Mouse (Mus musculus) CH12.LX (cell line): Measurements from ENCODE around the gene Fgf11.

Experiments
- CTCF ChIP-seq, 2 experiments: IDR thresholded peaks in 1 of 2; conservative IDR thresholded peaks in 1 of 2; 2 replicates each; pipeline ENCODE4 v1.5.1; 2011 to 2012; ENCODE audit warnings: low read depth in 2 of 2, low read length in 2 of 2, improper control_type of control experiment in 1 of 2, inconsistent platforms in 1 of 2, mild to moderate bottlenecking in 1 of 2, moderate library complexity in 1 of 2
- IRF4 ChIP-seq: IDR thresholded peaks from 2 replicates; pipeline ENCODE4 v1.6.1; 2014; ENCODE audit warnings: low read depth, mild to moderate bottlenecking, inconsistent platforms, low read length, improper control_type of control experiment
- MAZ ChIP-seq: IDR thresholded peaks from 2 replicates; pipeline ENCODE4 v1.6.1; 2012; ENCODE audit warnings: low read depth, mild to moderate bottlenecking, inconsistent platforms, low read length, improper control_type of control experiment, moderate library complexity
- PAX5 ChIP-seq: IDR thresholded peaks from 2 replicates; pipeline ENCODE4 v1.6.1; 2012; ENCODE audit warnings: low read length, inconsistent platforms, mixed read lengths
- POLR2A ChIP-seq: IDR thresholded peaks from 2 replicates; pipeline ENCODE4 v1.6.1; 2011; ENCODE audit warnings: low read depth, mild to moderate bottlenecking, improper control_type of control experiment, low read length
- POLR2AphosphoS2 ChIP-seq: IDR thresholded peaks from 2 replicates; pipeline ENCODE4 v1.6.1; 2011; ENCODE audit warnings: low read depth, low read length, improper control_type of control experiment
- TCF12 ChIP-seq: IDR thresholded peaks from 2 replicates; pipeline ENCODE4 v1.6.1; 2014; ENCODE audit warnings: low read depth, mild to moderate bottlenecking, inconsistent platforms, low read length, improper control_type of control experiment
- ZNF384 ChIP-seq: IDR thresholded peaks from 2 replicates; pipeline ENCODE4 v1.6.1; 2012; ENCODE audit warnings: low read depth, low read length, improper control_type of control experiment, inconsistent platforms

DNA sequence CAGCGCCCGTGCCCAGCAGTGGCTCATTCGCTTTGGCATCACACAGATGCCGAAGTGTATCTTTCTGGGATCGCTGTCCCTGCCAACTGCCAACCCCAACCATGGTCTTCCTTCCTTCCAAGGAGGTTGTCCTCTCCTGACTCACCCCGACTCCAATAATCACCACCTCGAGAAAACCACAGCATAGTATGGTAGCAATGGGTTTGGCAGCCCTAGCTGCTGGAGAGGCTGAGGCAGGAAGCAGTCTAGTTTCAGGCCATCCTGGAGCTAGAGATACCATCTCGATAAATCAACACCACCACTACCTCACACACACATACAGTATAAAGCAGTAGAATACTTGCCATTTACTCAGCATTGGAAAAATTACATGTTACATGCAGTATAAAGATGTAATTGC is 17.2 kb upstream of the Fgf11 start:
- no peak for TF ChIP-seq MAZ
- TF ChIP-seq PAX5 = no peak
- no peak for TF ChIP-seq POLR2A
- no peak for TF ChIP-seq CTCF (conservative IDR thresholded peaks at IDR 0.05 in 1 of 2, IDR thresholded peaks at IDR 0.05 in 1 of 2; ENCODE audit: low read depth in 2 of 2, low read length in 2 of 2)
- TF ChIP-seq IRF4 = no peak
- TF ChIP-seq TCF12 = no peak
- TF ChIP-seq ZNF384 = no peak
- no peak for TF ChIP-seq POLR2AphosphoS2
